Mouse (Mus musculus) small intestine, adult 2 months (tissue): ENCODE measurements around the gene Gpam. TPM values are rescaled to one million over a fixed set of nuclear protein-coding genes. Genes with fewer than 3 reads are reported as not detected.

ENCODE experiments used
- H3K27ac ChIP-seq: fragments of 200-500 bp; 2 replicates; pipeline ENCODE4 v1.5.1; 2012; ENCODE audit warnings: low read depth, low read length, control low read depth, inconsistent platforms; ENCODE audit not compliant: insufficient read depth
- H3K27me3 ChIP-seq: fragments of 200-500 bp; 2 replicates; pipeline ENCODE4 v1.6.1; 2012; ENCODE audit warnings: mild to moderate bottlenecking, moderate library complexity, low read length, inconsistent platforms; ENCODE audit not compliant: control insufficient read depth, insufficient read depth
- H3K36me3 ChIP-seq: fragments of 200-500 bp; 2 replicates; pipeline ENCODE4 v1.6.1; 2012; ENCODE audit warnings: mild to moderate bottlenecking, low read length, control low read depth, inconsistent platforms; ENCODE audit not compliant: control insufficient read depth, insufficient read depth
- H3K4me1 ChIP-seq: fragments of 200-500 bp; 2 replicates; pipeline ENCODE4 v1.6.1; 2012; ENCODE audit warnings: low read length, inconsistent platforms, mixed read lengths; ENCODE audit not compliant: control insufficient read depth, insufficient read depth, insufficient read length
- H3K4me3 ChIP-seq: fragments of 200-500 bp; 2 replicates; pipeline ENCODE4 v1.5.1; 2012; ENCODE audit warnings: low read depth, mild to moderate bottlenecking, control low read depth, inconsistent platforms, low read length, moderate library complexity
- CTCF ChIP-seq: fragments of 200-500 bp; IDR thresholded peaks from 2 replicates; pipeline ENCODE4 v1.5.1; 2012; ENCODE audit warnings: low read depth, mild to moderate bottlenecking, control low read depth, inconsistent platforms, low read length, moderate library complexity, mixed read lengths; ENCODE audit not compliant: insufficient replicate concordance, insufficient read length; ENCODE audit errors: extremely low read depth
- POLR2A ChIP-seq: fragments of 200-500 bp; IDR thresholded peaks from 2 replicates; pipeline ENCODE4 v1.6.1; 2012; ENCODE audit warnings: low read depth, mild to moderate bottlenecking, control low read depth, inconsistent platforms, low read length, moderate library complexity
- WGBS: fragments of 180-500 bp; shearing (Covaris S2); methylation state at CpG from one replicate; pipeline ENCODE4 v1.1.7; 2018; 5-methylcytosine and 5-hydroxymethylcytosine counted together
- polyA plus RNA-seq: library from polyadenylated mRNA; depleted of rRNA; stranded (reverse); fragments of >200 nt; gene quantifications from 2 replicates; pipeline ENCODE4 v1.2.3, GENCODE M21; 2012

Gpam gene
- polyA plus RNA-seq, 1 experiment = 4.7 TPM

- Histone ChIP-seq H3K4me1 (peaks cover 12% of the 10 kb centered on the region; the same call in 1 of the 2 replicates), H3K27me3 (no peaks in the 10 kb centered on the region), H3K4me3 (no peak overlapping the region), H3K27ac (no peak overlapping the region), H3K36me3 (no peaks in the 10 kb centered on the region)
- no peak for TF ChIP-seq POLR2A
- WGBS = 81% methylated on average over 11 of the region's 11 CpGs
Observed at GRCm38 (mm10) chr19:55143391-55144300, 16.6 kb upstream of the Gpam start.

- no peak overlapping the region for H3K27ac ChIP-seq
- H3K4me1 ChIP-seq = peaks cover 37% of the 10 kb centered on the region
- H3K27me3 ChIP-seq = no peaks in the 10 kb centered on the region
- WGBS = 88% methylated on average over 7 of the region's 7 CpGs
- TF ChIP-seq POLR2A (no peak), CTCF (no peak)
- no peaks in the 10 kb centered on the region for H3K36me3 ChIP-seq
- no peak overlapping the region for H3K4me3 ChIP-seq
Observed at GRCm38 (mm10) chr19:55139301-55139700, 12.3 kb upstream of the Gpam start.

GRCm38 (mm10) chr19:55138506-55138905 lies 11.5 kb upstream of the Gpam start:
- H3K36me3 ChIP-seq = no peaks in the 10 kb centered on the region
- H3K27ac ChIP-seq = no peak overlapping the region
- no peak for TF ChIP-seq CTCF
- TF ChIP-seq POLR2A = no peak
- H3K27me3 ChIP-seq = no peaks in the 10 kb centered on the region
- H3K4me1 ChIP-seq = peaks cover 37% of the 10 kb centered on the region
- no peak overlapping the region for H3K4me3 ChIP-seq
- WGBS = 79% methylated on average over 7 of the region's 7 CpGs

- TF ChIP-seq POLR2A (no peak), CTCF (no peak)
- Histone ChIP-seq H3K4me1 (peaks cover 37% of the 10 kb centered on the region), H3K4me3 (no peak overlapping the region), H3K27me3 (no peaks in the 10 kb centered on the region), H3K27ac (peak overlapping the region; percentile 80; the same call in 1 of the 2 replicates), H3K36me3 (no peaks in the 10 kb centered on the region)
- WGBS = 62% methylated on average over 7 of the region's 7 CpGs
Observed at GRCm38 (mm10) chr19:55137884-55138283, 10.8 kb upstream of the Gpam start.

GRCm38 (mm10) chr19:55136693-55137427 lies 9.8 kb upstream of the Gpam start:
- Histone ChIP-seq H3K27ac (peak overlapping the region; percentile 80), H3K36me3 (no peaks in the 10 kb centered on the region), H3K4me3 (no peak overlapping the region), H3K27me3 (no peaks in the 10 kb centered on the region), H3K4me1 (peaks cover 40% of the 10 kb centered on the region)
- 12% methylated on average over 4 of the region's 4 CpGs for WGBS
- TF ChIP-seq CTCF (no peak), POLR2A (no peak)

GRCm38 (mm10) chr19:55135918-55136317 lies 8.9 kb upstream of the Gpam start:
- TF ChIP-seq POLR2A (no peak), CTCF (no peak)
- 74% methylated on average over 3 of the region's 3 CpGs for WGBS

GRCm38 (mm10) chr19:55134521-55134920 lies 7.5 kb upstream of the Gpam start:
- no peaks in the 10 kb centered on the region for H3K36me3 ChIP-seq
- 15% methylated on average over 9 of the region's 9 CpGs for WGBS
- peaks cover 41% of the 10 kb centered on the region for H3K4me1 ChIP-seq
- peak overlapping the region; percentile 35; the same call in 1 of the 2 replicates for H3K27ac ChIP-seq
- H3K27me3 ChIP-seq = no peaks in the 10 kb centered on the region
- TF ChIP-seq POLR2A (no peak), CTCF (no peak)
- no peak overlapping the region for H3K4me3 ChIP-seq

More at GRCm38 (mm10) chr19:55135918-55136317, 8.9 kb upstream of the Gpam start:
- no peaks in the 10 kb centered on the region for H3K27me3 ChIP-seq
- peak overlapping the region; percentile 5; the same call in 1 of the 2 replicates for H3K27ac ChIP-seq
- no peaks in the 10 kb centered on the region for H3K36me3 ChIP-seq
- peaks cover 41% of the 10 kb centered on the region for H3K4me1 ChIP-seq
- no peak overlapping the region for H3K4me3 ChIP-seq
